Mouse (Mus musculus) midbrain, embryonic 10.5 days (tissue): ENCODE results near the gene Ppm1n. TPM values are rescaled to one million over a fixed set of nuclear protein-coding genes. Genes with fewer than 3 reads are reported as not detected.

Experiments
- DNase-seq: peaks from one replicate; pipeline ENCODE4 v3.0.0-alpha.2; 2017; ENCODE audit warnings: low spot score
- H3K27ac ChIP-seq: fragments of 300-500 bp; sonication (generic); replicated peaks from 2 replicates; pipeline ENCODE4 v1.5.1; 2016; ENCODE audit warnings: mild to moderate bottlenecking
- H3K27me3 ChIP-seq: fragments of 300-500 bp; sonication (generic); 2 replicates; pipeline ENCODE4 v1.6.1; 2016; ENCODE audit warnings: low read depth, mild to moderate bottlenecking; ENCODE audit not compliant: poor library complexity, severe bottlenecking
- H3K36me3 ChIP-seq: fragments of 300-500 bp; sonication (generic); 2 replicates; pipeline ENCODE4 v1.6.1; 2016; ENCODE audit warnings: mild to moderate bottlenecking, moderate library complexity
- H3K4me1 ChIP-seq: fragments of 300-500 bp; sonication (generic); 2 replicates; pipeline ENCODE4 v1.6.1; 2016
- H3K4me3 ChIP-seq: fragments of 300-500 bp; sonication (generic); 2 replicates; pipeline ENCODE4 v1.5.1; 2016; ENCODE audit warnings: mild to moderate bottlenecking, moderate library complexity
- H3K9me3 ChIP-seq: fragments of 300-500 bp; sonication (generic); replicated peaks from 2 replicates; pipeline ENCODE4 v1.6.1; 2016; ENCODE audit warnings: mild to moderate bottlenecking
- WGBS: fragments of 180-500 bp; shearing (Covaris S2); methylation state at CpG from one replicate; pipeline ENCODE4 v1.1.7; 2016; 5-methylcytosine and 5-hydroxymethylcytosine counted together
- polyA plus RNA-seq: library from polyadenylated mRNA; unstranded; fragments of >200 nt; fragmentation: Nextera tagmentation; extraction: Ambion mirVana; gene quantifications from 2 replicates; pipeline ENCODE4 v1.2.1, GENCODE M21; 2016

Gene Ppm1n
- polyA plus RNA-seq, 1 experiment from 2014 or later: 0.36 TPM

DNA sequence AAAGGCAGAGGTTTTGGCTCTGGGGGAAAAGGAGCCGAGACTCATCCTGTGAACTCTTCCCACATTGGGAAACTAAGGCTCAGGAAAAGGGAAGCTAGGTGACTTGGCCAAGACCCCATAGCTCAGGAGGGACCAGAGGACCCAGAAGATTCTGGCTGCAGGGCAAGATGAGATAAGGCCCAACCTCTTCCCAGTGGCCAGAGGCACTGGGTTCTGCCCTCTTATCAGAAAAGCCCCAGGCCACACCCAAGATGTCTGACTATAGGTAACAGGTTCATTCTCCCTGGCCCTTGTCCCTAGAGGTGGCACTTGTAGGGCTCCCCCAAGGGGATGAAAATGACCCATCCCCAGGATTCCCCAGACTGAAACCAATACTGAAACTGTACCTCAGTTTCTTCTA lies 33.0 kb downstream of the Ppm1n start:
- 96% methylated on average over 1 of the region's 1 CpGs for WGBS

DNA sequence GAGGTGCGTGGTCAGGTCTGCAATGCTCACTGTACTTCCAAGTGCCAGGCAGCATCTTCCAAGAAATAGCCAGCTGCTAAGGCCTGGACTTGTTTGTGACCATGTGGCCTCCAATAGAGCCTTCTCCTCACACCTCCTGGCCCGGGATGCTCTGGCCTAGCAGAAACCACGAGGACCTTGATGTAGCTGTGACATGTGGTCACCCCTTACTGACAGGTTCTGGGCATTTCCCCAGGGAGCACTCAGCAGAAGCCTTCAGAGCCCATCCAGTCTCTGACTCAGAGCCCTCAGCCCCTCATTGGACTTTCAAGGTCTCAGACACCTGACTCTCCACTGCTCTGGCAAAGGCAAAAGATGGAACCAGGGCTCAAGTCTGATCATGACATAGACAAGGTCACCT lies 34.8 kb downstream of the Ppm1n start:
- Histone ChIP-seq H3K36me3 (peaks cover 48% of the 10 kb centered on the region), H3K9me3 (no peaks in the 10 kb centered on the region), H3K27me3 (no peaks in the 10 kb centered on the region), H3K4me3 (no peak overlapping the region), H3K4me1 (no peaks in the 10 kb centered on the region), H3K27ac (no peak overlapping the region)
- DNase-seq: no peak
- 86% methylated on average over 3 of the region's 3 CpGs for WGBS

More for the DNA sequence above, 33.0 kb downstream of the Ppm1n start:
- Histone ChIP-seq H3K9me3 (no peaks in the 10 kb centered on the region), H3K36me3 (peaks cover 40% of the 10 kb centered on the region), H3K27me3 (no peaks in the 10 kb centered on the region), H3K27ac (no peak overlapping the region), H3K4me3 (no peak overlapping the region), H3K4me1 (no peaks in the 10 kb centered on the region)
- no peak for DNase-seq

DNA sequence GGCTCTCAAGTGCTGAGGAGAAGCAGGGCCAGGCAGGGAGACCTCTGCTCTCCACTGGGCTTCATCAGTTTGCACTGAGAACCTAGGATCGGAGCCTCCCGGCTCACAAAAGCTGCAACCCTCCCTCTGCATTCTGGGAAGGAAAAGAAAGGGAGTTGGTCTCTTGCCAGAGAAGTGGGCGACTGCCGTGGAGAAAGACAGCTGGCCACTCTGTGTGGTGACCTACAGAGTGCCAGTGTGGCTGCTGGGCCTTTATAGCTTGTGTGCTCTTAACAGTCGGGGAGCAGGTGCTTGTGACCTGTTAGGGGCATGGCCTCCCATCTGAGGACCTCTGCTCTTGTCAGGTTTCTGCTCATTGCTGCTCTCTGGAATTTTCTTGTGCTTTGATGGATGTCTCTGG lies 36.0 kb downstream of the Ppm1n start:
- DNase-seq: no peak
- H3K4me3 ChIP-seq: no peak overlapping the region

DNA sequence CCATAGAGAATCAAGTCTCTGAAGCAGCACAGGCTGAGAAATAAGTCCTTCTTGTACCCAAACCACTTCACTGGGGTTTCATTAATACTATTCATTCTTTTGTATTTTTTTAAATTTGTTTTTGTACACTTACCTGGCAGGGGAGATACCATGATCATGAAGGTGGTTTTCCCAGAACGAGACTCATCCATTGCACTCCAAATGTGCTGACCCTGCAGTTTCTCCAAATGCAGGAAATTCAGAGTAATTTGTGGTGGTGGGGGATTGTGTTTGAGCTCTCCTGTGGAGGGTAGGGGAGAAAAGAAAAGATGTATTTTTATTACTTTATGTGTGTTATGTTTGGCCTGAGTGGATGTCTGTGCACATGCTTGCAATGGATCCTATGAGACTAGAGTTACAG lies 37.9 kb downstream of the Ppm1n start:
- peaks cover 10% of the 10 kb centered on the region; the same call in 1 of the 2 replicates for H3K4me1 ChIP-seq
- H3K9me3 ChIP-seq: no peaks in the 10 kb centered on the region
- H3K27me3 ChIP-seq: no peaks in the 10 kb centered on the region
- 94% methylated on average over 1 of the region's 1 CpGs for WGBS
- no peak for DNase-seq
- peaks cover 39% of the 10 kb centered on the region for H3K36me3 ChIP-seq
- no peak overlapping the region for H3K27ac ChIP-seq
- H3K4me3 ChIP-seq: no peak overlapping the region

More for the DNA sequence above, 36.0 kb downstream of the Ppm1n start:
- Histone ChIP-seq H3K9me3 (no peaks in the 10 kb centered on the region), H3K36me3 (peaks cover 48% of the 10 kb centered on the region), H3K4me1 (peaks cover 10% of the 10 kb centered on the region; the same call in 1 of the 2 replicates), H3K27me3 (no peaks in the 10 kb centered on the region), H3K27ac (no peak overlapping the region)
- WGBS: 90% methylated on average over 5 of the region's 5 CpGs

DNA sequence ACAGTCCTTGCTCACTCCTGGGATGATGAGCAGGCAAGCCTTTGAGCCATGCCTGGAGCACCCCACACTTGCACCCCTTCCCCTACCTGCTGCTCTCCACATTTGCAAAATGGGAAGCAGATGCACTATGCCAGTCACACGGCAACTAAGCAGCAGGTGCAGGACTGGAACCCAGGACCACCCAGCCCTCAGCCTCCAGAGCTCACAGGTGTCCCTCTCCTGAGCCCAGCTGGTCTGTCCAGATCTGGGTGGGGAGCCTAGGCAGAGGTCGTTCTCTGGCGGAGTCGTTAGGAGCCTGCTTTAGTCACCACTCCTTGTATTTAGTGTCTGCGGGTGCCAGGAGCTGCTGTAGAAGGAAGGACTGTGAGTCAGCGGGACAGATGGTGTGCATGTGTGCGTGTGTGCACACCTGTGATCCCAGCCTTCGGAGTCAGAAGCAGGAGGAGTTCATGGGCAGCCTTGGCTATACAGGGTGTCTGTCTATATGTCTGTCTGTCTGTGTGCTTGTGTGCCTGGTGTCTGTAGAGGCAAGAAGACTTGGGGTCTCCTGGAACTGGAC lies 38.9 kb downstream of the Ppm1n start:
- 91% methylated on average over 8 of the region's 8 CpGs for WGBS

DNA sequence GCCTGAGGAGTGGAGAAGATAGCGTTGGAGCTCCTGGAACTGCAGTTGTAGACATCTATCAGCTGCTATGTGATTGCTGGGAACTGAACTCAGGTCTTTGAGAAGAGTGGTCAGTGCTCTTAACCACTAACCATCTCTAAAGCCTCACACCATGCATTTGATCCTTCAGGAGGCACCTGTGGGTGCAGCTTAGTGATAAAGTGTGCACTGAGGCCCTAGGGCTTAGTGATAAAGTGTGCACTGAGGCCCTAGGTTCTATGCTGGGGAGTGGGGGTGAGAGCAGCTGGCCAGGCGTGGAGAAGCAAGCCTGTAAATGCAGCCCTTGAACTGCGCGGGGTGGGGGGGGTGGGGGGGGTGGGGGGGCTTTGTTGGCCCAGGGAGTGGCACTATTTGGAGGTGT lies 39.9 kb downstream of the Ppm1n start:
- H3K27me3 ChIP-seq: no peaks in the 10 kb centered on the region
- no peak overlapping the region for H3K4me3 ChIP-seq
- DNase-seq: no peak
- no peaks in the 10 kb centered on the region for H3K9me3 ChIP-seq
- 85% methylated on average over 2 of the region's 4 CpGs for WGBS
- H3K27ac ChIP-seq: 0 out of 2 replicates have a peak overlapping the region, but pooled peaks have one; percentile 23
- peaks cover 10% of the 10 kb centered on the region; the same call in 1 of the 2 replicates for H3K4me1 ChIP-seq
- peaks cover 19% of the 10 kb centered on the region for H3K36me3 ChIP-seq

More for the DNA sequence above, 38.9 kb downstream of the Ppm1n start:
- DNase-seq: no peak
- H3K4me1 ChIP-seq: peaks cover 10% of the 10 kb centered on the region; the same call in 1 of the 2 replicates
- no peaks in the 10 kb centered on the region for H3K9me3 ChIP-seq
- H3K27me3 ChIP-seq: no peaks in the 10 kb centered on the region
- no peak overlapping the region for H3K4me3 ChIP-seq
- H3K36me3 ChIP-seq: peaks cover 29% of the 10 kb centered on the region
- no peak overlapping the region for H3K27ac ChIP-seq

DNA sequence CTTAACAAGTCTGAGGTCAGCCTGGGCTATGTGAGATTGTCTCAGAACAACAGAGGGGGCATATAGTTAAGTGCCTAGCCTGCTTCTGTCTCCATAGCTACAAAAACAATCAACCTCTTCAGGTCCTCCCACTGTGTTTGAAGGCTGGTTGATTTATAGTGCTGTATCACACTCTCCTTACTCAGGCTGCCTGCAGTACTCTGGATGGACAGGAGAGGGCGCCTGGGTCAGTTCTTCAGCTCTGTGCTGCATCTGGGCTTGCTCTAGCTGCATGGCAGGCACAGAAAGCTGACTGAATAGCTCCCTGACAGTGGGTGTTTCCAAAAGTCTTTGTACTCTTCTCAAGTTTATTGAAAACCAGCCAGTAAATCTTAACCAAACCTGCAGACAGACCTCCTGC lies 40.4 kb downstream of the Ppm1n start:
- Histone ChIP-seq H3K4me1 (peaks cover 10% of the 10 kb centered on the region; the same call in 1 of the 2 replicates), H3K27ac (no peak overlapping the region), H3K27me3 (no peaks in the 10 kb centered on the region), H3K9me3 (no peaks in the 10 kb centered on the region), H3K4me3 (no peak overlapping the region), H3K36me3 (peaks cover 14% of the 10 kb centered on the region)
- WGBS: 0% methylated on average over 1 of the region's 1 CpGs
- peak; percentile 88 for DNase-seq

DNA sequence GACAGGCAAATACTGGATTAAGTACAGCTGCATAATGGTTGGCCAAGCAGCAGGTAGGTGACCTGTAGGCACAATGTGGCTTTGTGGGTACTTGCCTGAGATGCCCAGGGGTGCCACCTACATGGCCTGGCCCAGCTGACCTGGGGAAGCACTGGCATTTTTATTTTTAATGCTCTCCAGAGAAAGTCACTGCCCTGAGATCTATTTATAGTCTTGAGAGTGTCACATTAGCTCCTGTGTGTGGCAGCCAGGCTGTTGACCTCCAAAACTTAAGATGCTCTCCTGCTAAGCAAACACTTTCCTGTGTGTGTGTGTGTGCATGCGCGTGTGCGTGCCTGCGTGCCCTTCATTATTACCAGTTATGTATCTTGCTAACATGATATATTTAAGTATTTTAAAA lies 41.5 kb downstream of the Ppm1n start:
- H3K27me3 ChIP-seq: no peaks in the 10 kb centered on the region
- WGBS: 96% methylated on average over 4 of the region's 4 CpGs

DNA sequence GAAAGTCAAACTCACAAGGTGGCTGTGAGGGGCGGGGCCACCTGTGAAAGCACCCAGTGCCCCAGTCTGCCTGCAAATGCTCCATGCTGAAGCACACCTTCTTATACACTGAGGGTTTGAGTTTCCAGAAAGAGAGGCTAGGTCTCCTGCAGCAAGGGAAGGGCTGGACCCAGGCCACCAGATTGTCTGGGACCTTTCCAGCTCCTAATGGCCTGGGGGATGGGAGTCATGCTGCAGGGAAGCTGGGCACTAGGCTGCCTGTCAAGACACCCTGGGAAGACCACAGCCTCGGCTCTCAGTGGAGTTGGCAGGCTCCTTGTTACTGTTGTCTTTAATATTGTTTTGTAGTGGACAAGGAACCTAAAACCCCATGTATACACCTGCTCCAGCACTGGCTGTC lies 43.5 kb downstream of the Ppm1n start:
- 70% methylated on average over 2 of the region's 2 CpGs for WGBS
- H3K27me3 ChIP-seq: no peaks in the 10 kb centered on the region
- no peak for DNase-seq

More for the DNA sequence above, 41.5 kb downstream of the Ppm1n start:
- no peak for DNase-seq
- Histone ChIP-seq H3K4me3 (no peak overlapping the region), H3K9me3 (no peaks in the 10 kb centered on the region), H3K4me1 (peaks cover 10% of the 10 kb centered on the region; the same call in 1 of the 2 replicates), H3K27ac (no peak overlapping the region), H3K36me3 (peaks cover 19% of the 10 kb centered on the region)

DNA sequence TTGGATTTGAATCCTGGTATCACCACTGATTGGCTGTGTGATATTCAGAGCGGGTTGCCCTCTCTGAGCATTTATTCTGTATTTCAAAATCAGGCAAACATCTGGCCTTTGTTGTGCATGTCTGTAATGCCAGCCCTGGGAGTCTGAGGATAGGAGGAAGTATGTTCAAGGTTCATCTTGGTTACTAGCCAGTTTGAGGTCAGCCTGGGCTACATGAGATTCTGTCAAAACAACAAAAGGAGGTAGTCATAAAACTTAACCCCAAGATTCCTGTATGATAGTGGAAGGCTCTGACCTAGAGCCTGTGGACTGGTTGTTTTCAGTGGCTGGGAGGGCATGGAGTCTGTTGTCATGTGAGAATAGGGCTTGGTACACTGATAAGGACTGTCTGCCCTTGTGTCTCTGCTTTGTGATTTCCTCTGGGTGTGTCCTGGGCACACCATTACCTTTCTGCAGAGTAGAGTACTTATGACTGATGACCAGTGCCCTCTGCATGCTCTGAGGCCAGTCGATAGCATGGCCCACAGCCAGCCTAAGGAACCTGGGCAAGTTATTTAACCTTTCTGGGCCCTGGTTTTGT lies 44.7 kb downstream of the Ppm1n start:
- DNase-seq: no peak
- H3K4me1 ChIP-seq: peaks cover 13% of the 10 kb centered on the region
- H3K4me3 ChIP-seq: no peak overlapping the region
- no peak overlapping the region for H3K27ac ChIP-seq
- no peaks in the 10 kb centered on the region for H3K27me3 ChIP-seq
- H3K9me3 ChIP-seq: no peaks in the 10 kb centered on the region
- H3K36me3 ChIP-seq: peaks cover 39% of the 10 kb centered on the region
- WGBS: 90% methylated on average over 2 of the region's 2 CpGs

More for the DNA sequence above, 43.5 kb downstream of the Ppm1n start:
- H3K27ac ChIP-seq: no peak overlapping the region
- no peaks in the 10 kb centered on the region for H3K9me3 ChIP-seq
- H3K4me1 ChIP-seq: peaks cover 10% of the 10 kb centered on the region; the same call in 1 of the 2 replicates
- peaks cover 36% of the 10 kb centered on the region for H3K36me3 ChIP-seq
- no peak overlapping the region for H3K4me3 ChIP-seq

DNA sequence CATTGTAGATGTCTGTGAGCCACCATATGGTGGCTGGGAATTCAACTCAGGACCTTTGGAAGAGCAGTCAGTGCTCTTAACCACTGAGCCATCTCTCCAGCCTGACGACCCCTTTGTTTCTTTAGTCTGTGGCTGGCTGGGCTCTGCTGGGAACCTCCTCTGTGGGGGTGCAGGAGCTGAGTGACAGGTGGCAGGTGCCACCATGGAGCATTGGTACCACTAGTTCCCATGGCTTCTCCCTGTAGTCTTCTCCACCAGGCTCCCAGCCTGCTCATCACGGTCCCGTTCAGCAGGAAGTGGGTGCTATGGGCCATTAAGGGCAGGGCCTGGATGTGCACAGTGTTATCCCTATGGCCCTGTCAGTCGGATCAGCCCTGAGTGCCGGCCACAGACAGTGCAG lies 45.2 kb downstream of the Ppm1n start:
- Histone ChIP-seq H3K4me3 (no peak overlapping the region), H3K9me3 (no peaks in the 10 kb centered on the region), H3K27ac (no peak overlapping the region), H3K27me3 (no peaks in the 10 kb centered on the region), H3K4me1 (peaks cover 14% of the 10 kb centered on the region), H3K36me3 (peaks cover 41% of the 10 kb centered on the region)
- WGBS: 85% methylated on average over 5 of the region's 5 CpGs
- no peak for DNase-seq

DNA sequence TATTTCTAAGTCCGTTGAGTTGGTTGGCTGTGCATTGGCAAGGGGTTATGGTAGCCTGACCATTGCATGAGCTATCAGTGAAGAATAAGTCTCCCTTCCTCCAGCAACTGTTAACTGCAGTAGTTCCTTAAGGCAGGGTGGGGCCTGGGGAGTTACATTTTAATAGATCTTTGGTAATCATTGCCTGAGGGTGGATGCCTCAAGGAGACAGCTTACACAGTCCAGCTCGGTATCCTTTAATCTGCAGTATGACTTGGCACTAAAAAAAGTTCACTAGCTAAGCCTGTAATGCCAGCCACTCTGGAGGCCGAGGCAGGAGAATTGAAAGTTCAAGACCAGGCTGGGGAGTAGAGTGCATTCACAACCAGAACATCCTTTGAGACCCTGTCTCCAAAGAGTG lies 48.0 kb downstream of the Ppm1n start:
- peaks cover 22% of the 10 kb centered on the region for H3K4me1 ChIP-seq
- DNase-seq: no peak
- no peaks in the 10 kb centered on the region for H3K27me3 ChIP-seq
- peaks cover 41% of the 10 kb centered on the region for H3K36me3 ChIP-seq
- no peak overlapping the region for H3K27ac ChIP-seq
- H3K4me3 ChIP-seq: no peak overlapping the region
- no peaks in the 10 kb centered on the region for H3K9me3 ChIP-seq
- WGBS: 92% methylated on average over 3 of the region's 3 CpGs

DNA sequence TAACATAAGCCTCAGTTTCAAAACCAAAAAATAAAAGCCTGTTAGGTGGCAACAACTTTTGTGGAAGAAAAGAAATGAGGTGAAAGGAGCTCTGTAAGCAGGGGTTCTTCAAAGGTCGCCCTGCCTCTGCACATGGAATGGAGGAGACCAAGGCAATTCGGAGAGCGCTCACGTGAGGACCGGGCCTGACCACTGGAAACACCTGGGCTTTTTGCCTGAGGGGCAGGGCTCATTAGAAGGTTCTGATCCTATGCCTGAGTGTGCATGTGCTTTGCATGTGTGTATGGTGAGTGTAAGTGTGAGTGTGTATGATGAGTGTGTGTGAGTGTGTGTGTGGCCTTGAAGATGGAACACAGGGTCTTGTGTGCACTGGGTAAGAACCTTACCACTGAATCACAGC lies 49.0 kb downstream of the Ppm1n start:
- Histone ChIP-seq H3K27ac (no peak overlapping the region), H3K36me3 (peaks cover 43% of the 10 kb centered on the region), H3K27me3 (no peaks in the 10 kb centered on the region), H3K4me3 (no peak overlapping the region), H3K4me1 (peaks cover 26% of the 10 kb centered on the region), H3K9me3 (no peaks in the 10 kb centered on the region)
- 95% methylated on average over 5 of the region's 5 CpGs for WGBS
- DNase-seq: no peak
